Mouse (Mus musculus) midbrain, embryonic 13.5 days (tissue): ENCODE results near the gene Gm4131. TPM values are rescaled to one million over a fixed set of nuclear protein-coding genes. Genes with fewer than 3 reads are reported as not detected.

Experiments
- ATAC-seq: fragments of 200-750 bp; cut with Nextera tagmentation; 2 replicates; pipeline ENCODE4 v1.8.0; 2017; ENCODE audit warnings: mild to moderate bottlenecking, moderate TSS enrichment, moderate library complexity
- H3K27ac ChIP-seq: fragments of 300-500 bp; sonication (generic); 2 replicates; pipeline ENCODE4 v1.5.1; 2015; ENCODE audit warnings: inconsistent platforms, mild to moderate bottlenecking, moderate library complexity
- H3K27me3 ChIP-seq: fragments of 300-500 bp; sonication (generic); 2 replicates; pipeline ENCODE4 v1.6.1; 2015; ENCODE audit warnings: mild to moderate bottlenecking, inconsistent platforms
- H3K36me3 ChIP-seq: fragments of 300-500 bp; sonication (generic); 2 replicates; pipeline ENCODE4 v1.6.1; 2015; ENCODE audit warnings: mild to moderate bottlenecking, inconsistent platforms
- H3K4me1 ChIP-seq: fragments of 300-500 bp; sonication (generic); replicated peaks from 2 replicates; pipeline ENCODE4 v1.6.1; 2015; ENCODE audit warnings: inconsistent platforms
- H3K4me2 ChIP-seq: fragments of 300-500 bp; sonication (generic); replicated peaks from 2 replicates; pipeline ENCODE4 v1.6.1; 2015; ENCODE audit warnings: moderate library complexity, mild to moderate bottlenecking, inconsistent platforms
- H3K4me3 ChIP-seq: fragments of 300-500 bp; sonication (generic); replicated peaks from 2 replicates; pipeline ENCODE4 v1.5.1; 2015; ENCODE audit warnings: mild to moderate bottlenecking, inconsistent platforms
- H3K9ac ChIP-seq: fragments of 300-500 bp; sonication (generic); replicated peaks from 2 replicates; pipeline ENCODE4 v1.6.1; 2015; ENCODE audit warnings: mild to moderate bottlenecking, inconsistent platforms
- H3K9me3 ChIP-seq: fragments of 300-500 bp; sonication (generic); 2 replicates; pipeline ENCODE4 v1.6.1; 2016; ENCODE audit warnings: mild to moderate bottlenecking, inconsistent platforms
- WGBS: fragments of 180-500 bp; shearing (Covaris S2); methylation state at CpG from one replicate; pipeline ENCODE4 v1.1.7; 2015; 5-methylcytosine and 5-hydroxymethylcytosine counted together
- polyA plus RNA-seq: library from polyadenylated mRNA; unstranded; fragments of >200 nt; fragmentation: Nextera tagmentation; extraction: Ambion mirVana; gene quantifications from 2 replicates; pipeline ENCODE4 v1.2.1, GENCODE M21; 2015

Gene Gm4131
- polyA plus RNA-seq, 1 experiment from 2014 or later: not detected

DNA sequence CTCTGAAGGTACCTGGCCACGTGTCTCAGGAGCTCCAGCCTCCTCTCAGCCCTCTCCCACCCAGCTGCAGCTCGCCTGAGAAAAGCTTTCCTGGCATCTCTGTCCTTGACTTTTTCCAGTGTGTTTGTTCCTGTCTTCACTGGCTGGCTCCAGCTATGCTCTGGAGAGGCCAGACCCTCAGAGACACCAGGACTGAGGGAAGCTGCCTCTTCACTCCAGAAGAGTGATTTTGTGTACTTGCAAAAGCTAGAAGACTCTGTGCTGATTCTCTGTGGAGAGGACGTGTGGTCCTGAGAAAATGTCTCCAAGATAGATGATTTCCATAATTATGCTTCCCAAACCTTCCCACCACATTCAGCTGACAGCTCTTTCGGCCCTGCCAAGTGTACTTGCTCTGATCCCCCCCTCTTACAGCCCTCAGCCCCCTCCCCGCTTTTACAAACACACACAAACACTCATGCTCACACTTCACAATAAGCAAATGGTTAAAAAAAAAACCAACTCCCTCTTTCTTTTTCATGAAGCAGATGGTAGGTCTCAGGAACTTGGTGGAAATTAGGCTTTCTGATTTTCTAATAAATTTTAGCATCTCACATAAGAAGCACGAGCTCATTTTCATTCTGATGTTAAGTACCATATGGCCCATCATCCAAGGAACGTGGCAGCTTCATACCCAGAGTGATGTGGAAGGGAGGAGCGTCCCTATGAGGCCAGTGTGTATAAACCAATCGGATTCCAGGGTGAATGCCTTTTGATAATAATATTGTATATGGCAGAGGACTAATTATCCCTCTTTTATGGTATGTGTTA is 111.8 kb downstream of the Gm4131 start:
- Histone ChIP-seq H3K9me3 (no peaks in the 10 kb centered on the region), H3K9ac (0 out of 2 replicates have a peak overlapping the region, but pooled peaks have one; percentile 3), H3K4me3 (no peak overlapping the region), H3K27ac (peak overlapping the region; percentile 53; the same call in 1 of the 2 replicates), H3K4me2 (no peak overlapping the region), H3K4me1 (peaks cover 26% of the 10 kb centered on the region), H3K27me3 (no peaks in the 10 kb centered on the region), H3K36me3 (no peaks in the 10 kb centered on the region)
- WGBS: 48% methylated on average over 9 of the region's 9 CpGs
- peak; percentile 55; the same call in 1 of the 2 replicates for ATAC-seq

DNA sequence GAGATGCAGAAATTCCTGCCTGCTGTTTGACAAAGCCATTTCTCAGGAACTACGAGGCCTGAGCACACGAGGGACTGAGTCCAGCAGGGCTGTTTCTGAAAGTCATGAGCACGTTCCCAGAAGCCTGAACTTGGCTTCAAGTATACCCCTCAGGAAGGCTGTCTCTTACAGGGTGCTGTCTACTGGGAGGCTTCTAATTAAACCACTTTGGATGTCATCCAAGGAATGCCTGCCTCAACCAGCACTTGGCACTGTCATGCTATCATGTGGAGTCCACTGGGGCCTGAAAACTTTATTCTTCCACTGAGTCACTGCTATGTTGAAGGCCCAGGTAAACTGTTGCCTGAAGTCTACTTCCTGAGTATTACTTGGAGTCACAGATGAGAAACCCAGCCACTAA is 112.6 kb downstream of the Gm4131 start:
- Histone ChIP-seq H3K27me3 (no peaks in the 10 kb centered on the region), H3K4me3 (no peak overlapping the region), H3K9ac (no peak overlapping the region), H3K4me2 (no peak overlapping the region), H3K36me3 (no peaks in the 10 kb centered on the region), H3K4me1 (peaks cover 26% of the 10 kb centered on the region), H3K9me3 (no peaks in the 10 kb centered on the region), H3K27ac (0 out of 2 replicates have a peak overlapping the region, but pooled peaks have one; percentile 53)
- no peak for ATAC-seq
- 63% methylated on average over 3 of the region's 3 CpGs for WGBS

- H3K4me3 ChIP-seq: no peak overlapping the region
- no peak for ATAC-seq
- H3K9ac ChIP-seq: no peak overlapping the region
- no peak overlapping the region for H3K27ac ChIP-seq
- H3K27me3 ChIP-seq: no peaks in the 10 kb centered on the region
- no peaks in the 10 kb centered on the region for H3K9me3 ChIP-seq
- no peak overlapping the region for H3K4me2 ChIP-seq
- peaks cover 26% of the 10 kb centered on the region for H3K4me1 ChIP-seq
- H3K36me3 ChIP-seq: no peaks in the 10 kb centered on the region
- WGBS: 79% methylated on average over 11 of the region's 11 CpGs
Observed at GRCm38 (mm10) chr14:62453276-62453675, 113.4 kb downstream of the Gm4131 start.

DNA sequence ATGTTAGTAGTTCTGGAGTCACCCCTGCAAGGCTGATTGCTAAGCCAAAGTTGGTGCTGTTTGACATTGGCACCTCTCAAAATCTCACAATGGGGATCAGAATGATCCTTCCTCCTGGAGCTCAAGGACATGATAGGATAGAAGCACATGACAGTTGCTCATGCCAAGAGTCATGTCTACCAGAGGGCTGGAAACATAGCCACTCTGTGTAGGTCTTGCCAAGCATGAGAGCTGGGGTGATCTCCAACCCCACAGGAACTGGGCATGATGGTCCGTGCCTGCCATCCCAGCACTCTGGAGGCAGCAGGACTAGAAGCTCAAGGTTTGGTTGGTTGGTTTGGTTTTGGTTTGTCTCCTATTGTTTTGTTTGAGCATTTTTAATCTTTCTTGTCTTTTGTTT is 116.0 kb downstream of the Gm4131 start:
- no peak overlapping the region for H3K9ac ChIP-seq
- peaks cover 12% of the 10 kb centered on the region for H3K4me1 ChIP-seq
- 92% methylated on average over 1 of the region's 1 CpGs for WGBS
- no peak overlapping the region for H3K4me2 ChIP-seq
- ATAC-seq: no peak
- no peaks in the 10 kb centered on the region for H3K27me3 ChIP-seq
- H3K36me3 ChIP-seq: no peaks in the 10 kb centered on the region
- no peaks in the 10 kb centered on the region for H3K9me3 ChIP-seq
- H3K27ac ChIP-seq: no peak overlapping the region
- H3K4me3 ChIP-seq: no peak overlapping the region

- Histone ChIP-seq H3K36me3 (no peaks in the 10 kb centered on the region), H3K9me3 (no peaks in the 10 kb centered on the region), H3K27ac (no peak overlapping the region), H3K27me3 (no peaks in the 10 kb centered on the region), H3K4me2 (no peak overlapping the region), H3K4me1 (no peaks in the 10 kb centered on the region), H3K4me3 (no peak overlapping the region), H3K9ac (no peak overlapping the region)
- WGBS: 80% methylated on average over 3 of the region's 3 CpGs
- peak; percentile 48; the same call in 1 of the 2 replicates for ATAC-seq
Observed at GRCm38 (mm10) chr14:62447214-62447548, 119.5 kb downstream of the Gm4131 start.

- no peak overlapping the region for H3K9ac ChIP-seq
- no peaks in the 10 kb centered on the region for H3K9me3 ChIP-seq
- WGBS: 82% methylated on average over 7 of the region's 7 CpGs
- H3K4me1 ChIP-seq: no peaks in the 10 kb centered on the region
- ATAC-seq: no peak
- H3K27ac ChIP-seq: no peak overlapping the region
- no peak overlapping the region for H3K4me3 ChIP-seq
- H3K36me3 ChIP-seq: no peaks in the 10 kb centered on the region
- H3K4me2 ChIP-seq: no peak overlapping the region
- no peaks in the 10 kb centered on the region for H3K27me3 ChIP-seq
Observed at GRCm38 (mm10) chr14:62446385-62447213, 120.1 kb downstream of the Gm4131 start.

DNA sequence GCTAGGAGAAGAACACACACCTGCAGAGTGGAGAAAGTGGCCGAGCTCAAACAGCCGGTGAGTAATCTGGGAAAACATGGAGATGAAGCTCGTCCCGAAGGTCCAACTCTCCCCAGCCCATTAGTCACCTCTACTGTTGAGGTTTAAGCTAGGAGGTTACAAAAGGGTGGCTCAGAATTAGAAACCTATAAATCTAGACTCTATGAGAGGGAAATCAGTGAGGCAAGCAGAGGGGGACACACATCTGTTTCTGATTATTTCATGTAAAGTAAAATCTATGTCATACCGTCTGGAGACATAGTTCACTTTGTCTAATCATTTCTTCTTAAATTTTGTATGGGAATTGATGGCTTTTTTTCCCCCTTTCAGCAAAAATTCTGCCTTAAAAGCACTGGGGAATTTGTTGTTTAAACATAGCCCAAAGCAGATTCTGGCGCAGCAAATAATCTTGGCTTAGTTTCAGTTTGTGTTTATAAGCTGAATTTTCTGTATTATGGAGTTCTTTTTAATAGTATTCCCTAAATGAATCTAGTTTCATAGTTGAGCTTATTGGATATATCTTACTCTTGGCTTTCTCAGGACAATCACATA is 122.8 kb downstream of the Gm4131 start:
- no peak overlapping the region for H3K27ac ChIP-seq
- no peaks in the 10 kb centered on the region for H3K36me3 ChIP-seq
- 86% methylated on average over 6 of the region's 6 CpGs for WGBS
- H3K4me3 ChIP-seq: no peak overlapping the region
- H3K9ac ChIP-seq: no peak overlapping the region
- no peak overlapping the region for H3K4me2 ChIP-seq
- no peaks in the 10 kb centered on the region for H3K9me3 ChIP-seq
- ATAC-seq: no peak
- no peaks in the 10 kb centered on the region for H3K27me3 ChIP-seq
- no peaks in the 10 kb centered on the region for H3K4me1 ChIP-seq

GRCm38 (mm10) chr14:62442971-62443370 is 123.8 kb downstream of the Gm4131 start:
- no peaks in the 10 kb centered on the region for H3K27me3 ChIP-seq
- no peaks in the 10 kb centered on the region for H3K9me3 ChIP-seq
- H3K27ac ChIP-seq: no peak overlapping the region
- no peaks in the 10 kb centered on the region for H3K36me3 ChIP-seq
- no peaks in the 10 kb centered on the region for H3K4me1 ChIP-seq
- no peak overlapping the region for H3K4me3 ChIP-seq
- H3K9ac ChIP-seq: no peak overlapping the region
- no peak for ATAC-seq
- no peak overlapping the region for H3K4me2 ChIP-seq
- WGBS: 57% methylated on average over 1 of the region's 1 CpGs

- Histone ChIP-seq H3K27me3 (no peaks in the 10 kb centered on the region), H3K4me1 (no peaks in the 10 kb centered on the region), H3K9ac (no peak overlapping the region), H3K27ac (no peak overlapping the region), H3K36me3 (no peaks in the 10 kb centered on the region), H3K9me3 (no peaks in the 10 kb centered on the region), H3K4me3 (no peak overlapping the region), H3K4me2 (no peak overlapping the region)
- ATAC-seq: no peak
Observed at GRCm38 (mm10) chr14:62440036-62440435, 126.7 kb downstream of the Gm4131 start.

GRCm38 (mm10) chr14:62438236-62438635 is 128.5 kb downstream of the Gm4131 start:
- H3K4me2 ChIP-seq: no peak overlapping the region
- H3K4me3 ChIP-seq: no peak overlapping the region
- H3K9ac ChIP-seq: no peak overlapping the region
- no peaks in the 10 kb centered on the region for H3K4me1 ChIP-seq
- H3K27ac ChIP-seq: no peak overlapping the region
- WGBS: 92% methylated on average over 4 of the region's 4 CpGs
- H3K27me3 ChIP-seq: no peaks in the 10 kb centered on the region
- no peak for ATAC-seq
- no peaks in the 10 kb centered on the region for H3K9me3 ChIP-seq
- no peaks in the 10 kb centered on the region for H3K36me3 ChIP-seq

DNA sequence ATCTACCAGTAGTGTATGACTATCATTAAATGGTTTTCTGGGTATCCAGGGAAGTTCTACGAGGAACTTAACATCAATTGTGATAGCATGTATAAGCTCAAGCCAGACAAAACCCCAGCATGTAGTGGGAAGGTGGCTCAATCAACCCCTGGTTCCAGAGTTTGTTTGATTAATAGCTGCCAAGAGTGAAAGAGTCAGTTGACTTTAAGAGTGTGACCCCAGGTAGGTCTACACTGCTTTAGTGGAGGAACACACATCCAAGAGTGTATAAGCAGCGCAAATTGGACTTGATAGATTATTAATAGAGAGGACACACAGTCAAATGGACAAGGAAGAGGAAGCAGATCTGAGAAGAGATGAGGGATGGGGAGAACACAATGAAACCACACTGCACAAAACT is 128.9 kb downstream of the Gm4131 start:
- Histone ChIP-seq H3K27me3 (no peaks in the 10 kb centered on the region), H3K9me3 (no peaks in the 10 kb centered on the region), H3K36me3 (no peaks in the 10 kb centered on the region), H3K4me1 (no peaks in the 10 kb centered on the region), H3K4me3 (no peak overlapping the region), H3K27ac (no peak overlapping the region), H3K9ac (no peak overlapping the region), H3K4me2 (no peak overlapping the region)
- no peak for ATAC-seq
- WGBS: 96% methylated on average over 2 of the region's 2 CpGs

DNA sequence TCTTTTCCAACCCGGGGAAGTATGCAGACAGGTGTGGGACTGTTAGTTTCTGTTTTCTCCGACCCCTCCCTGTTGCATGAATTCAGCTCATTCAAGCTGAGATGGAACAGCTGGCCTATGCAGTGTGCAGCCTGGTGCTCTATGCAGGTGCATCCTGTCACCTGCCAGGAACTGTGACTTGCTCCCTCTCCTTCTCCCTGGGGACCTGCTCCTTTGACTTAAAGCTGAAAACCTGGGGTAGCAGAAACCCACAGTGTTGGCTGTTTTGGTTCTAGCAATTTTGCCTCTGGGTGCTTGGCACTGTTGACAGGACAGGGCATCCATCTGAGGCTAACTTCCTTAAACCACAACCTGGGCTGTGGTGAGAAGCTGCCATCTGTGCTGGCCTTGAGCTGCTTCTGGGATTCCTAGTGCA is 141.4 kb downstream of the Gm4131 start:
- Histone ChIP-seq H3K4me3 (no peak overlapping the region), H3K27ac (no peak overlapping the region), H3K4me1 (no peaks in the 10 kb centered on the region), H3K9ac (no peak overlapping the region), H3K36me3 (no peaks in the 10 kb centered on the region), H3K9me3 (no peaks in the 10 kb centered on the region), H3K4me2 (no peak overlapping the region), H3K27me3 (no peaks in the 10 kb centered on the region)
- WGBS: 82% methylated on average over 2 of the region's 2 CpGs
- ATAC-seq: no peak
